Mouse (Mus musculus): ENCODE results near the gene St3gal3.

DNA sequence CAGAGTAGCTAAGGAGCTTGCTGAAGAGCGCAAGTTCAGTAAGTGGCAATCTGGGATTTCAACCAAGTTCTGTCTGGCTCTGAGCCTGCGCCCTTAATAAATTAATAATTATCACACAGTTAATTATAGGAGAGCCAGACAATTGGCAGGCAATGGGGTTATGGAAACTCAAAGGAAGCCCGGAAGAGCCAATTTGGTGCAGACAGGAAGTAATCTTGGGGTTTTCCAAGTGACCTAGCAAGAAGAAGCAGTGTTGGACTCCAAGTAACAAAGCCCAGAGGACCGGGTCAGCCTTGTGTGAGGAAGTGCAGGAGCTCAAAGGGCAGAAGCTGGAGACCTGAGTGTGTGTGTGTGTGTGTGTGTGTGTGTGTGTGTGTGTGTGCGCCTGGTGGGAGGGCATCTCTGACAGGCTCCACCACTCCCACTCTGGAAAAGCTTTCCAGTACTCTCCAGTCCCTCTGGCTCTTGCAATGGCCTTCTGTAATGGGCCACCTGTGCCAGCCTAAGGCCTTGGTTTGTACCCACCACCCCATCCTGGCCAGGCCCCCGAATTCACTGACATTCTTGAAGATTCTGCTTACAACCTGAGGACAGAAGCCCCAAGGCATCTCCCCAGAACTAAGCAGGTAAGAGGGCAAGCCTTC, 103.5 kb downstream of the St3gal3 start:
- TF ChIP-seq CTCF (IDR thresholded peaks at IDR 0.05; ENCODE audit: extremely low read depth, insufficient read length, insufficient replicate concordance, low read depth, low read length) (no peak), POLR2A (IDR thresholded peaks at IDR 0.05; ENCODE audit: low read depth, low read length) (no peak)
